Mouse (Mus musculus) embryonic fibroblast, embryonic 13.5 days (primary cell): ENCODE results near the gene Usp29.

Experiments used
- CTCF ChIP-seq: IDR thresholded peaks from 2 replicates; pipeline ENCODE4 v1.5.1; 2011; ENCODE audit warnings: mild to moderate bottlenecking, control low read depth, low read length, moderate library complexity, borderline replicate concordance; ENCODE audit not compliant: insufficient read depth
- POLR2A ChIP-seq: IDR thresholded peaks from 2 replicates; pipeline ENCODE4 v1.6.1; 2011; ENCODE audit warnings: low read depth, mild to moderate bottlenecking, control low read depth, low read length, moderate library complexity

DNA sequence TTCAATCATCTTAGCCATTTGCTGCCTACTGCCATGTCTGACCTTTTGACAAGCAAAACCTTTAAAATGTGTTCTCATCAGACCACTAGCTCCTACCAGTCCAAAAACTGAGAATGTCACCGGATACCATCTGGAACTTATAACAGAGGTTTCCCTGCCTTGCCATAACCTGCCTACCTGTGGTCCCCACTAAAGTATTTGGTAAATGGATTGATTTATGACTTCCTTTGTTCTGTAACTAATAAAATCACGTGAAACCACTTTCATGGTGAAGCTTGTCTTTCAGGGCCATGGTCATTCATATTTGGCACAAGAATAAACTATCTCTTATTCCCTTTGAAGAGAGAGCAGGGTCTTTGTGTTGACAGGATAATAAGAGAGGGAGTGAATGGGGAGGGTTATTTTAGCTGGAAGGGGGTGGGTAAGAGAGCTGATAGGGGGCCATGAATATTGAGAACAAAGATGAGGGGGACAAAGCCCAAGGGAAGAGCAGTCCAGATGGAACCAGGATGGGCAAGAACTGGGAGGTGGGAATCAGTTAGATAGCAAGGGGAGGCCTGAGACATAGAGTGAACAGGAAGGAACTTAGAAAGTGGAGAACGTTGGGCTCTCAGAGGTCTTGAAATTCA is 107.0 kb downstream of the Usp29 start:
- TF ChIP-seq CTCF (no peak), POLR2A (no peak)
